In genomic region chr13:53598050-53598449, GRCm38 (mm10) we compare ENCODE assay signal across 29 mouse cellular contexts.
A peak's percentile ranks its signal among the peaks of the same experiment; 100 is the strongest.
DNase-seq lines count a peak whose midpoint lies in the region; ATAC-seq lines count a peak whose summit lies in the region.
"Had no signal": no experiment of that assay in that cellular context is flagged by ENCODE, and none has a peak within 500 bp of the region (broad histone marks: within the 10 kb centered on the region; RNA-seq: fewer than 3 reads in every experiment).

No protein-coding gene starts in this region.

- H3K9me3 ChIP-seq in forebrain, embryonic 11.5 days (ENCODE audit: control insufficient read depth, low read length), result no peaks in the 10 kb centered on the region
- no peaks in the 10 kb centered on the region for H3K9me3 ChIP-seq in forebrain, embryonic 13.5 days (replicated peaks)
- no peaks in the 10 kb centered on the region for H3K9me3 ChIP-seq in neural tube, embryonic 15.5 days (replicated peaks)
- no peaks in the 10 kb centered on the region for H3K9me3 ChIP-seq in limb, embryonic 11.5 days (ENCODE audit: control insufficient read depth, low read length)
- H3K9me3 ChIP-seq: embryonic facial prominence, embryonic 12.5 days; forebrain, embryonic 15.5 days; hindbrain, embryonic 15.5 days; limb, embryonic 13.5 days; liver, embryonic 12.5 days; midbrain, embryonic 12.5 days had no signal

- H3K4me2 ChIP-seq in forebrain, embryonic 11.5 days (ENCODE audit: low read depth, low read length, severe bottlenecking), result no peak overlapping the region
- H3K4me2 ChIP-seq in forebrain, embryonic 13.5 days, result no peak overlapping the region
- H3K4me2 ChIP-seq in neural tube, embryonic 15.5 days, result no peak overlapping the region
- H3K4me2 ChIP-seq in limb, embryonic 11.5 days (ENCODE audit: low read depth, severe bottlenecking), result no peak overlapping the region
- H3K4me2 ChIP-seq: embryonic facial prominence, embryonic 12.5 days; forebrain, embryonic 15.5 days; heart, embryonic 11.5 days; hindbrain, embryonic 15.5 days; limb, embryonic 13.5 days; liver, embryonic 12.5 days; midbrain, embryonic 12.5 days had no signal

- DNase-seq in forebrain, embryonic 11.5 days (ENCODE audit: low spot score), result peak; percentile 54
- DNase-seq in neural tube, embryonic 10.5 days (ENCODE audit: extremely low spot score, low spot score), result peak; percentile 16
- DNase-seq in embryo, embryonic 9.5 days (ENCODE audit: extremely low spot score), result peak; percentile 14
- peak; percentile 59 for DNase-seq in limb, embryonic 11.5 days (ENCODE audit: low spot score)
- DNase-seq in layer of hippocampus, adult 18-20 months (ENCODE audit: low spot score in 2 of 2), result no peak
- DNase-seq: adrenal gland, postnatal 10 days; cerebellum, adult 8-10 months; cerebellum, postnatal 36 days; gastrocnemius, postnatal 25 days; heart, adult 18-20 months; heart, postnatal 4 days; kidney, adult 2 months; kidney, postnatal 36 days; liver, postnatal 0 days; lung, postnatal 36 days; right cerebral cortex, adult 18-20 months; thymus, postnatal 4 days had no signal

- H3K4me3 ChIP-seq in forebrain, embryonic 11.5 days (ENCODE audit: low read depth, low read length), result no peak overlapping the region
- H3K4me3 ChIP-seq in forebrain, embryonic 13.5 days, result no peak overlapping the region
- no peak overlapping the region for H3K4me3 ChIP-seq in neural tube, embryonic 15.5 days (replicated peaks)
- H3K4me3 ChIP-seq in limb, embryonic 11.5 days (ENCODE audit: low read depth, low read length), result no peak overlapping the region
- H3K4me3 ChIP-seq: embryonic facial prominence, embryonic 12.5 days; forebrain, embryonic 15.5 days; hindbrain, embryonic 15.5 days; limb, embryonic 13.5 days; liver, embryonic 12.5 days; midbrain, embryonic 12.5 days had no signal

- WGBS in forebrain, embryonic 11.5 days, result 63% methylated on average over 10 of the region's 10 CpGs
- 69% methylated on average over 10 of the region's 10 CpGs for WGBS in forebrain, embryonic 13.5 days
- WGBS in neural tube, embryonic 15.5 days, result 71% methylated on average over 10 of the region's 10 CpGs
- 27% methylated on average over 10 of the region's 10 CpGs for WGBS in limb, embryonic 11.5 days

- no peak overlapping the region for H3K9ac ChIP-seq in forebrain, embryonic 11.5 days (ENCODE audit: low read length)
- no peak overlapping the region for H3K9ac ChIP-seq in forebrain, embryonic 13.5 days
- H3K9ac ChIP-seq in neural tube, embryonic 15.5 days (replicated peaks), result no peak overlapping the region
- no peak overlapping the region for H3K9ac ChIP-seq in limb, embryonic 11.5 days (ENCODE audit: low read length)
- H3K9ac ChIP-seq: embryonic facial prominence, embryonic 12.5 days; forebrain, embryonic 15.5 days; hindbrain, embryonic 15.5 days; limb, embryonic 13.5 days; liver, embryonic 12.5 days; liver, postnatal 0 days; midbrain, embryonic 12.5 days had no signal

- peaks cover 5% of the 10 kb centered on the region; the same call in 1 of the 2 replicates for H3K27me3 ChIP-seq in forebrain, embryonic 11.5 days (ENCODE audit: control insufficient read depth, insufficient read depth, low read length)
- H3K27me3 ChIP-seq in forebrain, embryonic 13.5 days, result peaks cover 44% of the 10 kb centered on the region
- H3K27me3 ChIP-seq in neural tube, embryonic 15.5 days (replicated peaks), result no peaks in the 10 kb centered on the region
- H3K27me3 ChIP-seq in limb, embryonic 11.5 days (ENCODE audit: control insufficient read depth, insufficient read depth, low read length), result no peaks in the 10 kb centered on the region
- H3K27me3 ChIP-seq: forebrain, embryonic 15.5 days; hindbrain, embryonic 15.5 days had no signal

- H3K36me3 ChIP-seq in forebrain, embryonic 11.5 days (ENCODE audit: control insufficient read depth, insufficient read depth, low read length), result no peaks in the 10 kb centered on the region
- no peaks in the 10 kb centered on the region for H3K36me3 ChIP-seq in forebrain, embryonic 13.5 days (ENCODE audit: poor library complexity, severe bottlenecking)
- no peaks in the 10 kb centered on the region for H3K36me3 ChIP-seq in neural tube, embryonic 15.5 days
- no peaks in the 10 kb centered on the region for H3K36me3 ChIP-seq in limb, embryonic 11.5 days (ENCODE audit: control insufficient read depth, insufficient read depth, low read length)
- H3K36me3 ChIP-seq: embryonic facial prominence, embryonic 12.5 days; forebrain, embryonic 15.5 days; G1E; hindbrain, embryonic 15.5 days; limb, embryonic 13.5 days; liver, embryonic 12.5 days; midbrain, embryonic 12.5 days had no signal

- H3K4me1 ChIP-seq in forebrain, embryonic 11.5 days (replicated peaks; ENCODE audit: control insufficient read depth, insufficient read depth, low read length), result 0 out of 2 replicates have a peak, but pooled peaks cover 3% of the 10 kb centered on the region
- H3K4me1 ChIP-seq in forebrain, embryonic 13.5 days, result no peaks in the 10 kb centered on the region
- H3K4me1 ChIP-seq in neural tube, embryonic 15.5 days, result no peaks in the 10 kb centered on the region
- H3K4me1 ChIP-seq in limb, embryonic 11.5 days (ENCODE audit: control insufficient read depth, insufficient read depth, low read length), result peaks cover 33% of the 10 kb centered on the region
- H3K4me1 ChIP-seq: forebrain, embryonic 15.5 days; hindbrain, embryonic 15.5 days; liver, embryonic 12.5 days; midbrain, embryonic 12.5 days had no signal

- no peak for ATAC-seq in forebrain, embryonic 11.5 days (replicated peaks; ENCODE audit: low FRiP score)
- no peak for ATAC-seq in forebrain, embryonic 13.5 days
- ATAC-seq in neural tube, embryonic 15.5 days (ENCODE audit: low FRiP score), result no peak
- ATAC-seq in limb, embryonic 11.5 days (ENCODE audit: insufficient number of reproducible peaks, low FRiP score, low TSS enrichment, low read depth), result no peak
- ATAC-seq: forebrain, embryonic 15.5 days; inflammation-experienced regulatory T-cells, adult 6 months; liver, embryonic 12.5 days; liver, postnatal 0 days had no signal

- no peak overlapping the region for H3K27ac ChIP-seq in forebrain, embryonic 11.5 days (ENCODE audit: low read depth, low read length)
- H3K27ac ChIP-seq in forebrain, embryonic 13.5 days, result no peak overlapping the region
- H3K27ac ChIP-seq in neural tube, embryonic 15.5 days (replicated peaks), result no peak overlapping the region
- no peak overlapping the region for H3K27ac ChIP-seq in limb, embryonic 11.5 days (replicated peaks; ENCODE audit: low read depth, low read length)
- H3K27ac ChIP-seq: embryonic facial prominence, embryonic 12.5 days; forebrain, embryonic 15.5 days; hindbrain, embryonic 15.5 days; limb, embryonic 13.5 days; liver, embryonic 12.5 days; midbrain, embryonic 12.5 days; stomach, postnatal 0 days had no signal

Comparison
In these comparisons a context has a peak if more than half of its experiments do, and no peak if none do; other contexts are left out.
1. DNase-seq: peak in forebrain, embryonic 11.5 days (single experiment), neural tube, embryonic 10.5 days (single experiment), embryo, embryonic 9.5 days (single experiment) and limb, embryonic 11.5 days (single experiment); none in layer of hippocampus, adult 18-20 months (0 of 2).